Mouse (Mus musculus) kidney, embryonic 14.5 days (tissue): ENCODE data around the gene Ipo13. TPM values are rescaled to one million over a fixed set of nuclear protein-coding genes. Genes with fewer than 3 reads are reported as not detected.
A peak's percentile ranks its signal among the peaks of the same experiment; 100 is the strongest.

ENCODE experiments used
- ATAC-seq: fragments of 200-750 bp; cut with Nextera tagmentation; 2 replicates; pipeline ENCODE4 v1.8.0; 2017; ENCODE audit warnings: moderate number of reproducible peaks, mild to moderate bottlenecking, moderate TSS enrichment, moderate library complexity; ENCODE audit not compliant: low FRiP score, low TSS enrichment
- H3K27ac ChIP-seq: fragments of 300-500 bp; sonication (generic); 2 replicates; pipeline ENCODE4 v1.5.1; 2014; ENCODE audit warnings: low read depth, mild to moderate bottlenecking, low read length, moderate library complexity, mixed read lengths
- H3K27me3 ChIP-seq: fragments of 300-500 bp; sonication (generic); 2 replicates; pipeline ENCODE4 v1.6.1; 2014; ENCODE audit warnings: mild to moderate bottlenecking, low read length; ENCODE audit not compliant: control insufficient read depth, insufficient read depth
- H3K36me3 ChIP-seq: fragments of 300-500 bp; sonication (generic); 2 replicates; pipeline ENCODE4 v1.6.1; 2014; ENCODE audit warnings: low read length, mixed read lengths; ENCODE audit not compliant: control insufficient read depth, insufficient read depth
- H3K4me1 ChIP-seq: fragments of 300-500 bp; sonication (generic); 2 replicates; pipeline ENCODE4 v1.6.1; 2014; ENCODE audit warnings: low read length, mixed read lengths; ENCODE audit not compliant: control insufficient read depth, insufficient read depth
- H3K4me2 ChIP-seq: fragments of 300-500 bp; sonication (generic); replicated peaks from 2 replicates; pipeline ENCODE4 v1.6.1; 2014; ENCODE audit warnings: low read depth, mild to moderate bottlenecking, low read length
- H3K4me3 ChIP-seq: fragments of 300-500 bp; sonication (generic); 2 replicates; pipeline ENCODE4 v1.5.1; 2014; ENCODE audit warnings: mild to moderate bottlenecking, low read length
- H3K9ac ChIP-seq: fragments of 300-500 bp; sonication (generic); 2 replicates; pipeline ENCODE4 v1.6.1; 2014; ENCODE audit warnings: low read depth, mild to moderate bottlenecking, low read length, moderate library complexity
- H3K9me3 ChIP-seq: fragments of 300-500 bp; sonication (generic); 2 replicates; pipeline ENCODE4 v1.6.1; 2016; ENCODE audit warnings: low read length; ENCODE audit not compliant: control insufficient read depth
- WGBS: fragments of 180-500 bp; shearing (Covaris S2); extraction: QIAGEN DNeasy Blood & Tissue Kit; methylation state at CpG from one replicate; pipeline ENCODE4 v1.1.7; 2014; 5-methylcytosine and 5-hydroxymethylcytosine counted together
- polyA plus RNA-seq: library from polyadenylated mRNA; unstranded; fragments of >200 nt; fragmentation: Nextera tagmentation; extraction: Ambion mirVana; gene quantifications from 2 replicates; pipeline ENCODE4 v1.2.1, GENCODE M21; 2014

The Ipo13 gene
- polyA plus RNA-seq, 1 experiment from 2014 or later, result 40.1 TPM

DNA sequence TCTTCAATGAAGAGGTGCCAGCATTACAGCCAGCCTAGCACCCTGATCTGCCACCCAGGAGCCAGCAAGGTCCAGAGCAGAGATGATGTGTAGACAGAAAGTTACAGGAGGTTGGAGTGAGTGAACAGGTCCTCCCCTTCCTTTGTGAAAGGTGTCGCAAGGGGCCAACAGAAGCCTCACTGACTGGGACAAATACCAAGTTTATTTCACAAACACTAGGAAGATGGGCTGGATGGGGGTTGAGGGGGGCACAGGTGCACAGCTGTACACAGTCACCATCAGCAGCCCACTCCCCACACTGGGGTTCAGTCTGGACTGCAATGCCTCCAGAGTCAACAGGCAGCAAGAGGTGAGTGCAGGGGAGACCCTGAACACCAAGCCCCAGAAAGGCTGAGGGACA is 30.7 kb downstream of the Ipo13 start:
- Histone ChIP-seq H3K27me3 (no peaks in the 10 kb centered on the region), H3K36me3 (peaks cover 36% of the 10 kb centered on the region), H3K27ac (no peak overlapping the region), H3K9ac (no peak overlapping the region; the same call in 1 of the 2 replicates), H3K4me2 (peak overlapping the region; percentile 87), H3K4me1 (peaks cover 19% of the 10 kb centered on the region; the same call in 1 of the 2 replicates), H3K9me3 (no peaks in the 10 kb centered on the region), H3K4me3 (no peak overlapping the region)
- 100% methylated on average over 1 of the region's 1 CpGs for WGBS
- ATAC-seq, result no peak

DNA sequence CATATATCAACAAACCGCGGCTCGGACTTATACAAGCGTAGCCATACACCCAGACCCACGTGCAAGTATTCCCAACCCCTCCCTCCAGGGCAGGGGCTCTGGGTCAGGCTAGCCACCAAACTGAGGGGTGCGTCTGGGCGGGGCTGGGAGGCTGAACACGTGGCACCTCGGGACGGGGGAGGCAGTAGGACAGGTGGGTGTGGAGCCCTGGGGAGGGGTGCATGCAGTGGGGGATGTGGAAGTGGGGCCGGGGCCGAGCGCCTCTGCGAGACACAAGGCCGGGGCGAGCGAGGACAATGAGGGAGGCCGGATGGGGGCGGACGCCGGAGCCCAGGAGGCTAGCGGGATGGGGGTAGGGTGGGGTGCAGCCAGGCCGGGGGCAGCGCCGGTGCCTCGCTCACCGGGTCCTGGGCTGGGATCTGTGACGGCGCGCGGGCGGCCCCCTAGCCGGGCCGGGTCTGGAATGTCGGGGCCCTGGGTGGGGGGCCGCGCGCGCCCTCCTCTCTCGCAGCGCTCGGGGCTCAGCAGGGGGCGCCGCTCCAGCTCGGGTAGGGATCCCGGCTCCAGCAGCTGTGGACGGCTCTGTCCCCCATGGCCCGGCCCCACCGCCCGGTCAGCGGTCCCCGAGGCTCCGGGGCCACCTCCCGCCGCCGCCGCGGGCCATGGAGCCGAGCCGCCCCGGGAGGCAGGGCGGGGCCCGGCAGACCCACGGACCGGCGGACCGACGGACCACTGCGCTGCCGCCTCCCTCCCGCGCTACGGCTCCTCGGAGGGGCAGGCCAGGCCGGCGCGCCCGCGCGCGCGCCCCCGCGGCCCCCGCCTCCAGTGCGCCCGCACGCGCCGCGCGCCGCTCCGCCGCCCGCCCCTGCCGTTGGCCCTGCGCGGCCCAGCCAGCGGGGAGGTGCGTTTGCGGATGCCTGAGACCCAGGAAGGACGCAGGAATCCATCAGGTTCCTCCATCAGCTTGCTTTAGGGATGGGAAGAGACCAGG is 31.8 kb downstream of the Ipo13 start, which contains the start of gene B4galt2:
B4galt2 (minus strand) TSS at position 787 of the 991 bp plus-strand sequence.
- ATAC-seq, result peak; percentile 51
- Histone ChIP-seq H3K36me3 (peaks cover 38% of the 10 kb centered on the region), H3K27me3 (no peaks in the 10 kb centered on the region), H3K4me1 (peaks cover 23% of the 10 kb centered on the region; the same call in 1 of the 2 replicates), H3K27ac (0 out of 2 replicates have a peak within 1 kb of the TSS, but pooled peaks have one; percentile 30), H3K9ac (peak within 1 kb of the TSS; percentile 89), H3K4me3 (peak within 1 kb of the TSS; percentile 75), H3K4me2 (peak within 1 kb of the TSS; percentile 87), H3K9me3 (no peaks in the 10 kb centered on the region)
- under 1% methylated on average over 97 of the region's 103 CpGs for WGBS

DNA sequence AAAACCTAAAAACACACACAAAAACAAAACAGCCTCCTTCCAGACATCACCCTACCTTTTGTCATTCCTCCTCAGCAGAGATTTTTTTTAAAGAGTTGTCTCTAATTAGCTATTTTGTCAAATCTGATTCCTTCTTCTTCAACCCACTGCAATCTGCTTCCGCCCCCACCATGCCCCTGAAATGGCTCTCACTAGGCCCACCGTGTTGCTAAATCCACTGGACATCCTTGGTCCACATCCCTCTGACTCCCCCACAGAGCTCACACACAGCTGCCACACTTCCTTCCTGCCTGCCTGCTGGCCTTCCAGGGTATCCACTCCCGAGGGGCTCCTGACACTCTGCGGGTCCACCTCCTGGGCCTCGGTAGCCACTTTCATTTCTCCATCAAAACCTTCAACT is 36.1 kb downstream of the Ipo13 start:
- no peak overlapping the region for H3K9ac ChIP-seq
- H3K9me3 ChIP-seq, result no peaks in the 10 kb centered on the region
- ATAC-seq, result no peak
- 59% methylated on average over 5 of the region's 5 CpGs for WGBS
- no peak overlapping the region for H3K27ac ChIP-seq
- H3K4me1 ChIP-seq, result peaks cover 11% of the 10 kb centered on the region; the same call in 1 of the 2 replicates
- no peak overlapping the region for H3K4me3 ChIP-seq
- peaks cover 39% of the 10 kb centered on the region; the same call in 1 of the 2 replicates for H3K36me3 ChIP-seq
- H3K27me3 ChIP-seq, result no peaks in the 10 kb centered on the region
- H3K4me2 ChIP-seq, result no peak overlapping the region

DNA sequence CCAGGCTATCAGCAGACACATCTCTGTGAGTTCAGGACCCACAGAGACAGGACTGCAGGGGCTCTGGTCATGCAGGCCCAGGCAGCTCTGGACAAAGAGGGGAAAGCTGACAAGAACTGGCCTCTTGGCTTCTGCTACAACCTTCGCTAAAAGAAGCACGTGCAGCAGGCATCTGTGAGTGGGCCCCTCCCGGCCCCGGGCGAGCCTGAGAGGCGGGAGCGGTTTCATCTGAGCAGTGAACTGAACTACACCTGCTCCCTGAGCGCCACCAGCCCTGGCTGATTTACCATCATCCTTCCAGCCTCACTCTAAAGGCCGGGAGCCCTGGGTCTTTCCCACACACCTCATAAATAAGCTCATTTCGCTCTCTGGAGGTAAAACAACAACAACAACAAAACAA is 36.5 kb downstream of the Ipo13 start:
- Histone ChIP-seq H3K4me1 (peaks cover 11% of the 10 kb centered on the region; the same call in 1 of the 2 replicates), H3K4me3 (no peak overlapping the region), H3K36me3 (peaks cover 40% of the 10 kb centered on the region; the same call in 1 of the 2 replicates), H3K4me2 (no peak overlapping the region), H3K9me3 (no peaks in the 10 kb centered on the region), H3K9ac (no peak overlapping the region), H3K27ac (no peak overlapping the region), H3K27me3 (no peaks in the 10 kb centered on the region)
- no peak for ATAC-seq
- WGBS, result 46% methylated on average over 10 of the region's 10 CpGs

DNA sequence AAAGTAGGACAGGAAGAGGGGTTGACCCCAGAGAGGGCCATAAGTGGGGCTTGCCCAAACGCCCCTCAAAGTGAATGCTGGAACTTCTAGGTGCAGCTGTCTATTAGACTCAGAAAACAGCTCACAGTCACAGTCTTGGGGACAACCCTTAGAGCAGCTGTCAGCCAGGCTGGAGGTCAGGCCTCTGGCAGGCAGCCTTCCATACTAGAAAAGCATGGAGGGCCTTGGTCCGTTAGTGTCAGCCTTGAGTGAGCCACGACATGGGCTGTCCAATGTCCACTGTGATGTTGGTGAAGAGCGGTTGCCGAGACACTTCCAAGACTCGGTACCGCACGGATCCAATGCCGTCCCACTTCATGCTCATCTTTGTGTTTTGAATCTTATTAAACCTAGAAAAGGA is 41.2 kb downstream of the Ipo13 start:
- Histone ChIP-seq H3K9ac (no peak overlapping the region), H3K9me3 (no peaks in the 10 kb centered on the region), H3K36me3 (peaks cover 24% of the 10 kb centered on the region; the same call in 1 of the 2 replicates), H3K27me3 (no peaks in the 10 kb centered on the region), H3K4me3 (no peak overlapping the region), H3K4me2 (no peak overlapping the region), H3K27ac (no peak overlapping the region), H3K4me1 (peaks cover 17% of the 10 kb centered on the region)
- ATAC-seq, result no peak
- 86% methylated on average over 9 of the region's 9 CpGs for WGBS

DNA sequence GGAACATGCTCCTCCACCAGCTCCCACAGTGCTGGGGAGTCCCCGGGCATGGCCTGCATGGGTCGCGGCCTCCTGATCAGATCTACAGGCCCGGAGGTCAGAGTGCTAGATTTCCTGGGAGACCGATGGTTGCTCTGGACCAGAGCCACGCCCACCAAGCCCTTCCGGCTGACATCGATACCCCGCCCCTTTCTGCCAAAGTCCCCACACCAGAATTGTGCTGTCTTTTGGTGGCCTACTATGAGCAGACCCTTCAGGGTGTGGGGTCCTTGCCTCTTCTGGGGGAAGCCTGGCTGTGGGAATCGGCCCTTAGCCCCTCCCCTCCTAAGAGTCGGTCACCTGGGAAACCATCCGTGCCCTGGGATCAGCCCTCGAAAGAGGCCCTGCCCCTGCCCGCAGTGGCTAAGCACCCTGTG is 42.3 kb downstream of the Ipo13 start, which contains the start of gene Ccdc24:
Ccdc24 (minus strand) TSS at position 87 of the 416 bp plus-strand sequence.
- H3K9me3 ChIP-seq, result no peaks in the 10 kb centered on the region
- peaks cover 17% of the 10 kb centered on the region for H3K4me1 ChIP-seq
- H3K36me3 ChIP-seq, result peaks cover 21% of the 10 kb centered on the region; the same call in 1 of the 2 replicates
- H3K27ac ChIP-seq, result no peak within 1 kb of the TSS
- no peaks in the 10 kb centered on the region for H3K27me3 ChIP-seq
- H3K4me2 ChIP-seq, result peak within 1 kb of the TSS; percentile 53
- ATAC-seq, result peak; percentile 41; the same call in 1 of the 2 replicates
- WGBS, result 4% methylated on average over 14 of the region's 14 CpGs
- H3K9ac ChIP-seq, result peak within 1 kb of the TSS; percentile 51; the same call in 1 of the 2 replicates
- H3K4me3 ChIP-seq, result peak within 1 kb of the TSS; percentile 25

DNA sequence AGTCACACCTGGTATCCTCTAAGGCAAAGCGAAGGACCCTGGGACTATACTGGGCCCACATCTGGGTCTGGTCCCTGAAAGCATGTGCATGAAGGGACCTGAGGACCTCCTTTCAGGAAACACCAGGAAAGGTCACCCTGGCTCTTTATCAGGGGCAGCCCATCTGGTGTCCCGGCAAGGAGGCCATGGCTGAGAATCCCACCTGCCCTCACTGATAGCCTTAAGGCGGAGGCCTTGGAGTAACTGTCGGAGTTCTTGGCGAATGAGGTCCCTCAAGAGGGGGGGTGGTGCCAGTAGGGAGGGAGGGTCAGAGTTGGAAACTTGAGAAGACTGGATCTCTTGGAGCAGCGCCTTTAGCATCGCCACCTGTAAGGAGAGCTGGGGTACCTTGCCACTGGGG is 43.0 kb downstream of the Ipo13 start:
- peak overlapping the region; percentile 53 for H3K4me2 ChIP-seq
- H3K4me1 ChIP-seq, result peaks cover 17% of the 10 kb centered on the region
- 46% methylated on average over 7 of the region's 7 CpGs for WGBS
- no peak overlapping the region for H3K27ac ChIP-seq
- H3K36me3 ChIP-seq, result peaks cover 17% of the 10 kb centered on the region; the same call in 1 of the 2 replicates
- no peaks in the 10 kb centered on the region for H3K27me3 ChIP-seq
- H3K9ac ChIP-seq, result no peak overlapping the region
- H3K4me3 ChIP-seq, result no peak overlapping the region
- no peaks in the 10 kb centered on the region for H3K9me3 ChIP-seq
- ATAC-seq, result 0 out of 2 replicates have a peak, but pooled peaks have one; percentile 5

DNA sequence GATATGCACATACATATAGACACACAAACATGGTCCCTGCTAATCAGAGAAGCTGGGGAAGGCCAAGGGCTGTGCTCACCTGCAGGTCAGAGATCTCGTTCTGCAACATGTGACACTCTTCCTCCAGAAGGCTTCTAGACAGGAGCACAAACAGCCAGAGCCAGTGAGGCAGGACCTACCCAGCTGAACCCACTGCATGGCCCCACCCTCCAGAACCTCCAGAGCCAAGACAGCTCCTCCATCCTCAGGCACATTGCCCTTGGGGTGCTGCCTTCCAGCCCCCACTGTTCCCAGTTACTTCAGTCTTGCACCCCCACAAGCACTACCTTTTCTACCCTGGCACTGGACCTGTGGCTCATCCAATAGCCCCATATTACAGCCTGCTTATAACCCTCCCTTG is 44.4 kb downstream of the Ipo13 start:
- peaks cover 28% of the 10 kb centered on the region for H3K4me1 ChIP-seq
- no peak overlapping the region for H3K27ac ChIP-seq
- H3K36me3 ChIP-seq, result peaks cover 6% of the 10 kb centered on the region; the same call in 1 of the 2 replicates
- H3K4me3 ChIP-seq, result no peak overlapping the region
- WGBS, result 48% methylated on average over 1 of the region's 1 CpGs
- no peak for ATAC-seq
- no peaks in the 10 kb centered on the region for H3K27me3 ChIP-seq
- no peak overlapping the region for H3K4me2 ChIP-seq
- no peak overlapping the region for H3K9ac ChIP-seq
- H3K9me3 ChIP-seq, result no peaks in the 10 kb centered on the region
